Mouse (Mus musculus): ENCODE data around the gene Spin2c. TPM values are rescaled to one million over a fixed set of nuclear protein-coding genes. Genes with fewer than 3 reads are reported as not detected.

Gene Spin2c
- polyA plus RNA-seq (2012; rRNA removed; ENCODE audit: low replicate concordance): 0.14 and 3.2 TPM in 2 replicates

DNA sequence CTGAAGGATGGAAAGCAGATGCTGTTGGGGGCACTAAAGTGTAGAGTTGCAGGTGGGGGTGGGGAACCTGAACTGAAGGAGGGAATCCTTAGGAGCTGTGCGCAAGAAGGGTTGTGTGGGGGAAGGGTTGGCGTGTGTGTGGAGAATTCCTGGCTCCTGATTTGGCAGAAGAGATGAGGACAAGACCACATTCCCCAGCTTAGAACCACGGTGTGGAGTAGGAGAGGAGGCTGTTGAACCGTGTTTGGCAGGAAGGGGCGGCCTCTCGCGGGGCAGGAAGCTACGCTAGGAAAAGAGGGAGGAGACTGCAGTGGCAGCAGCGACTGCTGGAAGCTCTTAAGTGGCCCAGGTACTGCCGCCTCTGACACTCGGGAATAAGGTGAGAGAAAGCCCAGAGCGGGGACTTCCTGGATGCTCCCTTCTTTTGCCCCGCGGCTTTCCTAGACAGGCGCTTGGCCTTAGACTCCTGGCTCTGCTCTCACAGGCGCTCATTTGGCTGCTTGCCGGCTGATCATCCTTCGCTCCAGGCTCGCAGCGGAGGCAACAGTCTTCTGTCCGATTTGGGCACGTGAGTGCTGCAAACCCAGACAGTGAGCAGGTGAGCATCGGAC, at the start of gene Spin2c:
Spin2c (plus strand) TSS at position 275 of the 611 bp plus-strand sequence.

Other genes starting within 250 kb of the Spin2c start
- 7.3 and 12.8 TPM in 2 replicates for gene Kctd12b, start 135.8 kb upstream of the Spin2c start, polyA plus RNA-seq (2012; rRNA removed; ENCODE audit: low replicate concordance)
- 46.1 and 65.9 TPM in 2 replicates for gene Nbdy, start 108.6 kb upstream of the Spin2c start, polyA plus RNA-seq (2012; rRNA removed; ENCODE audit: low replicate concordance)
- not detected in 2 replicates for gene Samt1, start 180.4 kb downstream of the Spin2c start, polyA plus RNA-seq (2012; rRNA removed; ENCODE audit: low replicate concordance)
- not detected in 2 replicates for gene 4921511M17Rik, start 201.6 kb downstream of the Spin2c start, polyA plus RNA-seq (2012; rRNA removed; ENCODE audit: low replicate concordance)
- not detected in 2 replicates for gene Gm10057, start 222.8 kb downstream of the Spin2c start, polyA plus RNA-seq (2012; rRNA removed; ENCODE audit: low replicate concordance)